Mouse (Mus musculus): Measurements from ENCODE around the gene Szt2. TPM values are rescaled to one million over a fixed set of nuclear protein-coding genes. Genes with fewer than 3 reads are reported as not detected.

Szt2 gene
- 3.8 and 6.2 TPM in 2 replicates for polyA plus RNA-seq (2012; rRNA removed)

GRCm38 (mm10) chr4:118409142-118409900 is at the start of gene Szt2, which contains the start of gene Med8:
Gene Szt2, minus strand, starts transcription at chr4:118409273.
Gene Med8, plus strand, starts transcription at chr4:118409337.

GRCm38 (mm10) chr4:118457345-118457975 is 48.4 kb upstream of the Szt2 start, which contains the start of gene Mpl:
Gene Mpl, minus strand, starts transcription at chr4:118457513.

DNA sequence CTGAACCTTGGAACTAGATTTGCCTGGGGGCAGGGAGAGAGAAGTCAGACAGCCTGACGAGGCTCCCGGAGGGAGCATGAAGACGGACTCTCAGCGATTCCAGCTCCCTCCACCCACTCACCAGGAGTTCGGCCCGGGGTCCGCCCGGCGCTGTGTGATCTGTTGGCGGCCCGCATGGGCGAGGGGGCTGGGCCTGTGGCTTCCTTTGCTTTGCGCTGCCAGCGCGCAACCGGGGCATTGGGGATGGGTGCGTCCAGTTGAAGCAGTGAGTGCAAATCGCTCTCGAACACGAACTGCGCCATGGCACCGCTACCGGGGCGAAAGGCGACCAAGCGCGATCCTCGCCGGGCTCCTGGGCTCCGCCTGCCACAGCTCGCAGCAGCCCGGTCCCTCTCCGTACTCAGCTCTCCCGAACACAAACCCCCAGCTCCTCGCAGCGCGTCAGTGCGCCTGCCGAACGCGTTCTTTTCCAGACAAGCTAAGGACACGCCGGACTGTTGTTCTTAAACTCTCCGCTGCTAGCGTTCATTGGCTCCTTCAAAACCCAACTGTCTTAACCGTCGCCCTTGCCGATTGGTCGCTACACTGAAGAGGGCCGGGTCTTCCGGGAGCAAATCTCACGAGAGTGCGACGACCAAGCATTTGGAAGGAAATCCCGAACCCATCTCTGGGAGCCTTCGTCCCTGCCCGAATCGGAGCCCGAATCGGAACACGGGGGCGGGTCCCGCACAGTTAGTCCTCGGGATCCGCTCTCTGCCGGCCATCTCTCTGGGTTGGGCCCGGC is 27.9 kb upstream of the Szt2 start, which contains the start of gene Cdc20:
Gene Cdc20, minus strand, starts transcription at position 533 of the 784 bp plus-strand sequence.

DNA sequence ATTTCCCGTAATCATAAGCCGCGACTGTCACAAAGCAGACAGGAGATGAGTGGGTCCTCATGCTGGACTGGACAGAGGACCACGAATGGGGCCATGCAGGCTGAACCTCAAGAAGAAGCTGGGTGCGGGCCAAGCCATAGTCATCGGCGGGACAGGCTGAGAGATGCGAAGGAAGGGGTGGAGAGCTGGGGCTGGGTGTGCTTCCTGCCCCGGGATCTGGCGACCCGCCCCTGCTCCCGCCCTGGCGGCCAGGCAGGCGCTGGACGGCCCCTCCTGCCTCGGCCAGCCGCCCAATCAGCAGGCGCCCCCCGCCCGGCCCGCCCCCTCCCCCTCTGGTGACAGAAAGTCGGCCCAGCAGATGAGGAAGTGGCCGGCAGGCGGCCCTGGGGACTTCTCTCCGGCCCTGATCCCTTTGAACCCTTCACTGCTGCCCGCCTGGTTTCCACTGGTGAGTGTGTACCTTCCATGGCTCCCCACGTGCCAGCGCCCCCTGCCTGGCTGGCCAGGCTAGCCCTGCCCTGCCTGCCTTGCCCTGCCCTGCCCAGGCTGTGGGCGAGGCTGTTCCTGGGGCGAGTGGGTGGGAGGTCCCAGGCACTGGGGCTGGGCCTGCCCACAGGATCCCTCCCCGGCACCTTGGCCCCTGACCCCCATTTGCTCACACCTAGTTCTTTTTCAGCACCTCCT is 18.8 kb upstream of the Szt2 start, which contains the start of gene Elovl1:
Gene Elovl1, plus strand, starts transcription at position 326 of the 684 bp plus-strand sequence.

Other genes with a start within 250 kb of the Szt2 start
- gene Kdm4a, start 229.2 kb downstream of the Szt2 start, polyA plus RNA-seq (2012; rRNA removed), result 12.8 and 14.0 TPM in 2 replicates
- 7.1 and 7.8 TPM in 2 replicates for gene Ptprf, start 117.9 kb downstream of the Szt2 start, polyA plus RNA-seq (2012; rRNA removed)
- 52.1 and 57.8 TPM in 2 replicates for gene Med8, start 64 bp upstream of the Szt2 start, polyA plus RNA-seq (2012; rRNA removed)
- gene Elovl1, start 18.8 kb upstream of the Szt2 start, polyA plus RNA-seq (2012; rRNA removed), result 77.6 and 88.8 TPM in 2 replicates
- 93.7 and 120 TPM in 2 replicates for gene Cdc20, start 28.1 kb upstream of the Szt2 start, polyA plus RNA-seq (2012; rRNA removed)
- gene Mpl, start 48.2 kb upstream of the Szt2 start, polyA plus RNA-seq (2012; rRNA removed), result 4.6 and 5.2 TPM in 2 replicates
- 4.7 and 5.5 TPM in 2 replicates for gene Tie1, start 80.8 kb upstream of the Szt2 start, polyA plus RNA-seq (2012; rRNA removed)
- 3.9 and 5.4 TPM in 2 replicates for gene 2610528J11Rik, start 117.7 kb upstream of the Szt2 start, polyA plus RNA-seq (2012; rRNA removed)
- 0.99 and 1.0 TPM in 2 replicates for gene Tmem125, start 134.8 kb upstream of the Szt2 start, polyA plus RNA-seq (2012; rRNA removed)
- 0.53 and 0.67 TPM in 2 replicates for gene Cfap57, start 211.5 kb upstream of the Szt2 start, polyA plus RNA-seq (2012; rRNA removed)
- gene Ebna1bp2, start 211.5 kb upstream of the Szt2 start, polyA plus RNA-seq (2012; rRNA removed), result 60.5 and 62.5 TPM in 2 replicates
- not detected in 2 replicates for gene Olfr62, start 249.7 kb upstream of the Szt2 start, polyA plus RNA-seq (2012; rRNA removed)